Mouse (Mus musculus): ENCODE measurements at regions not wholly inside any gene's neighbourhood (a gene's known extent, or its start where the extent isn't known, plus 50 kb on each side); places are given as distances from the start of the nearest gene placed in this dataset.
"Not testable (repeated sequence)": the region's sequence is repeated elsewhere in the genome, so short reads cannot be mapped to it uniquely, and the experiment has no call there.

DNA sequence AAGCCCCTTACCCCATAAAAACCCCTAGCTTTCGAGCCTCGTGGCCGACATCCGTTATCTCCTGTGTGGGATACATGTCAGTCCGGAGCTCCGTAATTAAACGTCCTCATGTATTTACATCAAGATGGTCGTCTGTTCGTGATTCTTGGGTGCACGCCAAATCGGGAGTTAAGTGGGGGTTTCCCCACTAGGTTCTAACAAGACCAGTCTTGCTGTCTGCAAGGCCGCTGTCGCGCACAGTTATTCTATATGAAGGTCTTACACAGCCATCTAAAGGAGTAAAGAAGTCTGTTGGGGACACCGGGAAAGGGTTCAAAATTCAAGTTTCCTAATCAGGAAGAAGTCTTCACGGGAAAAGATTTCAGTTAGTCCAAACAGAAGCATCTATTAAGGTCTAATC lies 50.5 kb upstream of the Rhobtb1 start:
- TF ChIP-seq POLR2A (IDR thresholded peaks at IDR 0.05; ENCODE audit: borderline replicate concordance, extremely low read depth, low read depth, low read length); CTCF (IDR thresholded peaks at IDR 0.05; ENCODE audit: insufficient read depth, low read length): not testable (repeated sequence)
